Mouse (Mus musculus) left cerebral cortex, adult 18-20 months (tissue): ENCODE measurements at regions not wholly inside any gene's neighbourhood (a gene's known extent, or its start where the extent isn't known, plus 50 kb on each side); places are given as distances from the start of the nearest gene placed in this dataset.

Experiments used
- DNase-seq, 2 experiments: peaks; one replicate each; pipeline ENCODE4 v3.0.0; 2021 to 2022; ENCODE audit warnings: low spot score in 2 of 2, mixed read lengths in 1 of 2

GRCm38 (mm10) chrX:47536130-47536529, 356.6 kb downstream of the Smarca1 start:
- DNase-seq, result no peak

GRCm38 (mm10) chrX:47495056-47495455, 397.7 kb downstream of the Smarca1 start:
- DNase-seq, result no peak

GRCm38 (mm10) chrX:47482728-47483127, 410.0 kb downstream of the Smarca1 start:
- peak; percentile 6 to 25 for DNase-seq

GRCm38 (mm10) chrX:47478226-47478625, 414.5 kb downstream of the Smarca1 start:
- no peak for DNase-seq

- DNase-seq, result no peak
These were observed 425.9 kb downstream of the Smarca1 start for GRCm38 (mm10) chrX:47466721-47467499.

GRCm38 (mm10) chrX:47461660-47462490, 430.9 kb downstream of the Smarca1 start:
- DNase-seq, result no peak
